Mouse (Mus musculus): ENCODE data around the gene Gm13278. TPM values are rescaled to one million over a fixed set of nuclear protein-coding genes. Genes with fewer than 3 reads are reported as not detected.
"Not testable (repeated sequence)": the region's sequence is repeated elsewhere in the genome, so short reads cannot be mapped to it uniquely, and the experiment has no call there.

Gene Gm13278
- polyA plus RNA-seq (2011; ENCODE audit: insufficient read length, low read depth, missing spikeins): not detected in 2 replicates

DNA sequence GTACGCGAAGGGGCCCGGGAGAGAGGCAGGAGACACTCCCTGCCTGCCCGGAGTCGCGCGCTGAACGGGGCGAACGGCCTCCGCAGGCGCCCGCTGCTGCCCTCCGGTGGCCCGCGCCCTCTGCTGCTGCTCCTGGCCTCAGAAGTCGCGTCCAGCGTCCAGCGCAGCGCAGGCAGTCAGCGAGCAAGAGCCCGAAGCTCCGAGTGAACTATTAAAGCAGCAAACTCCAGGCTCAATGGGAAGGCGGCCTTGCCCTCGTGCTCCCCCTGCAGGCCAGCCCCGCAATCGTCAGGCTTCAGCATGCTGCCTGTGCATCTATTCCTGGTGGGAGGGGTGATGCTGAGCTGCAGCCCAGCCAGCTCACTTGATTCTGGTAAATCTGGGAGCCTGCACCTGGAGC lies at the start of gene Gm13278:
Gene Gm13278 (plus strand): TSS at position 301 of the 400 bp plus-strand sequence.
- not testable (repeated sequence) for H3K27ac ChIP-seq (ENCODE audit: insufficient read depth, low read length)

DNA sequence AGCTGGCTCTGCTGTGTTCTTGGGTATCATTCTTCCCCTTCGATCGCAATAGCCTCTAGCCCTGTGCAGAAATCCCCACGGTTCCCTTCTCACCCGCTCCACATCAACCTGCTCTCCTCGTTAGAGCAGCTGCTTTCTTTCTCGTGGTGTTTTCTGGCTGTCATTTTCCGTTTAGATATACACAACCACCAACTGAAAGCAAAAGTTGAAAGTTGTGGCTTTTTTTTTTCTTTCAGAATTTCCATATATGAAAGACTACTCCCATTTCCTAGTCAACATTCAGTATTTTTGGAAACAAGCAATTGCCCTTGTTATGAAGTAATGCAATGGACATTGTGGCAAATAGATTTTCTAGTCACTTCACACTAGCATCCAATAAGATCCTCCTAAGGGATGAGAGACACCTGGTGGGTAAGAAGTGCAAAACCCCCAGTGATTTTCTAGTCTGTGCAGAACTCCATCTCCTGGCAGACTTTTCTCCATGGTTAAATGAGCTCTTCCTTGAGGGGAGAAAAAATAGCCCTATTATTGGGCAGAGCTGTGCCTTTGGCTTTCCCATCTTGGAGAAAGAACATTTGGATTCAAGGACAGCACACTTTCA lies 48.5 kb upstream of the Gm13278 start:
- Histone ChIP-seq H3K4me3 (ENCODE audit: insufficient read depth, low read length) (no peak overlapping the region), H3K4me1 (ENCODE audit: control insufficient read depth, insufficient read depth, low read length) (no peaks in the 10 kb centered on the region), H3K27ac (ENCODE audit: insufficient read depth, low read length) (no peak overlapping the region)
- TF ChIP-seq CTCF (IDR thresholded peaks at IDR 0.05; ENCODE audit: borderline replicate concordance, insufficient read depth, low read length): no peak
- no peak for TF ChIP-seq POLR2A (IDR thresholded peaks at IDR 0.05; ENCODE audit: low read depth, low read length)

More for the DNA sequence above, at the start of gene Gm13278:
- not testable (repeated sequence) for H3K4me3 ChIP-seq (ENCODE audit: insufficient read depth, low read length); H3K4me1 ChIP-seq (ENCODE audit: control insufficient read depth, insufficient read depth, low read length)

- Histone ChIP-seq H3K4me3 (ENCODE audit: insufficient read depth, low read length) (no peak overlapping the region), H3K4me1 (ENCODE audit: control insufficient read depth, insufficient read depth, low read length) (no peaks in the 10 kb centered on the region), H3K27ac (ENCODE audit: insufficient read depth, low read length) (no peak overlapping the region)
- no peak for TF ChIP-seq CTCF (IDR thresholded peaks at IDR 0.05; ENCODE audit: borderline replicate concordance, insufficient read depth, low read length)
- TF ChIP-seq POLR2A (IDR thresholded peaks at IDR 0.05; ENCODE audit: low read depth, low read length): no peak
Measured at GRCm38 (mm10) chr4:88744207-88744606, 47.1 kb upstream of the Gm13278 start.

GRCm38 (mm10) chr4:88749926-88750325 lies 41.4 kb upstream of the Gm13278 start:
- no peak for TF ChIP-seq POLR2A (IDR thresholded peaks at IDR 0.05; ENCODE audit: low read depth, low read length)
- TF ChIP-seq CTCF (IDR thresholded peaks at IDR 0.05; ENCODE audit: borderline replicate concordance, insufficient read depth, low read length): no peak
- H3K4me3 ChIP-seq (ENCODE audit: insufficient read depth, low read length): no peak overlapping the region
- no peaks in the 10 kb centered on the region for H3K4me1 ChIP-seq (ENCODE audit: control insufficient read depth, insufficient read depth, low read length)
- H3K27ac ChIP-seq (ENCODE audit: insufficient read depth, low read length): no peak overlapping the region

DNA sequence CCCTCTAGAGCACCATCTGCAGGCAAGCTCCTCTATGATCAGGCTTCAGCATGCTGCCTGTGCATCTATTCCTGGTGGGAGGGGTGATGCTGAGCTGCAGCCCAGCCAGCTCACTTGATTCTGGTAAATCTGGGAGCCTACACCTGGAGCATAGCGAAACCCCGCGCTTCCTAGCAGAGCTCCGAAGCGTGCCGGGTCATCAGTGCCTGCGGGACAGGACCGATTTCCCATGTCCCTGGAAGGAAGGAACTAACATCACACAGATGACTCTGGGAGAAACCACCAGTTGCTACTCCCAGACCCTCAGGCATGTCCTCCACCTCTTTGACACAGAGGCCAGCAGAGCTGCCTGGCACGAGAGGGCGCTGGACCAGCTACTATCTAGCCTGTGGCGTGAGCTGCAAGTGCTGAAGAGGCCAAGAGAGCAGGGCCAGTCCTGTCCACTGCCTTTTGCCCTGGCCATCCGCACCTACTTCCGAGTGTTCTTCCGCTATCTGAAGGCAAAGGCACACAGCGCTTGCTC lies 36.5 kb upstream of the Gm13278 start, which contains the start of gene Gm13271:
Gene Gm13271 (plus strand): TSS at position 51 of the 523 bp plus-strand sequence.
- H3K4me1 ChIP-seq (ENCODE audit: control insufficient read depth, insufficient read depth, low read length); H3K27ac ChIP-seq (ENCODE audit: insufficient read depth, low read length); H3K4me3 ChIP-seq (ENCODE audit: insufficient read depth, low read length): not testable (repeated sequence)

GRCm38 (mm10) chr4:88756581-88757513 lies 34.5 kb upstream of the Gm13278 start:
- TF ChIP-seq POLR2A (IDR thresholded peaks at IDR 0.05; ENCODE audit: low read depth, low read length): peak; percentile 67
- peak overlapping the region; percentile 59 for H3K4me3 ChIP-seq (ENCODE audit: insufficient read depth, low read length)
- not testable (repeated sequence) for H3K4me1 ChIP-seq (ENCODE audit: control insufficient read depth, insufficient read depth, low read length)

GRCm38 (mm10) chr4:88757628-88758031 lies 33.7 kb upstream of the Gm13278 start:
- TF ChIP-seq CTCF (IDR thresholded peaks at IDR 0.05; ENCODE audit: borderline replicate concordance, insufficient read depth, low read length): peak; percentile 68
- TF ChIP-seq POLR2A (IDR thresholded peaks at IDR 0.05; ENCODE audit: low read depth, low read length): peak; percentile 79
- H3K4me1 ChIP-seq (ENCODE audit: control insufficient read depth, insufficient read depth, low read length): not testable (repeated sequence)
- Histone ChIP-seq H3K4me3 (ENCODE audit: insufficient read depth, low read length) (peak overlapping the region; percentile 59; the same call in 1 of the 2 replicates), H3K27ac (ENCODE audit: insufficient read depth, low read length) (0 out of 2 replicates have a peak overlapping the region, but pooled peaks have one; percentile 99)

More at GRCm38 (mm10) chr4:88756581-88757513, 34.5 kb upstream of the Gm13278 start:
- H3K27ac ChIP-seq (ENCODE audit: insufficient read depth, low read length): peak overlapping the region; percentile 99

GRCm38 (mm10) chr4:88758751-88759150 lies 32.6 kb upstream of the Gm13278 start:
- H3K4me1 ChIP-seq (ENCODE audit: control insufficient read depth, insufficient read depth, low read length); H3K4me3 ChIP-seq (ENCODE audit: insufficient read depth, low read length); H3K27ac ChIP-seq (ENCODE audit: insufficient read depth, low read length): not testable (repeated sequence)

DNA sequence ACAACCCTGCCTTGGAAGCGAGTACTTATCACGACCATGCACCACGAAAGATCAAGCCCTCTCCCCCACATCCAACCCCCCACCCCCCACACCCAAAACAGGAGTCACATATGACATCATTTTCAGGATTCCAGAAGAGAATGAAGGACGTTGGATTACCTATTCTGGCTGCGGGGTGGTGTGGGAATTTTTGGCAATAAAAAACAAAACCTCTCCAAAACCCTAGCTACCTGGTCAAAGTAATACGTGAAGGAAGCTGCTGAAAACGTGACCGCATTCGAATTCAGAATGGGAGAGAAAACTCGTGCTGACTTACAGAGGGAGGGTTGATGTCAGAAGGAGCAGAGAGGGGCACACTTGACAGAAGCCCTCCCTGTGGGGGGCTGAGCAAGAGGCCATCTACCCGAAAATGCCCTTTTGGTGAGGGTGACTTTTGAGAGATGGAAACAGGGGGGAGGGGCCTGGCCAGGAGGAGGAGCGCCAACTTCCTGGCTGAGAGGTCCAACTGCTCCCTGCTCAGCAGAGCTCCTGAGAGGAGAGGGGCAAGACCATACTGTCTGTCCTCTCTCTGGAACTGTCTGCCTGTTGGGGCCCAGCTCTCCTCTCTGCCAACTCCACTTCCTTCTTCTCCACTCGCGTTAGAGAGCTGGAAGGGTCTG lies 31.6 kb upstream of the Gm13278 start, which contains the start of gene Gm13283:
Gene Gm13283 (plus strand): TSS at position 510 of the 659 bp plus-strand sequence.
- Histone ChIP-seq H3K4me3 (ENCODE audit: insufficient read depth, low read length) (peak within 1 kb of the TSS; percentile 27; the same call in 1 of the 2 replicates), H3K27ac (ENCODE audit: insufficient read depth, low read length) (peak within 1 kb of the TSS; percentile 73; the same call in 1 of the 2 replicates)
- H3K4me1 ChIP-seq (ENCODE audit: control insufficient read depth, insufficient read depth, low read length): not testable (repeated sequence)
- 0 out of 2 replicates have a peak, but pooled peaks have one; percentile 17 for TF ChIP-seq POLR2A (IDR thresholded peaks at IDR 0.05; ENCODE audit: low read depth, low read length)

All from embryonic fibroblast, embryonic 13.5 days (primary cell).